16 mouse cellular contexts compared by ENCODE assay signal in the genomic region with DNA sequence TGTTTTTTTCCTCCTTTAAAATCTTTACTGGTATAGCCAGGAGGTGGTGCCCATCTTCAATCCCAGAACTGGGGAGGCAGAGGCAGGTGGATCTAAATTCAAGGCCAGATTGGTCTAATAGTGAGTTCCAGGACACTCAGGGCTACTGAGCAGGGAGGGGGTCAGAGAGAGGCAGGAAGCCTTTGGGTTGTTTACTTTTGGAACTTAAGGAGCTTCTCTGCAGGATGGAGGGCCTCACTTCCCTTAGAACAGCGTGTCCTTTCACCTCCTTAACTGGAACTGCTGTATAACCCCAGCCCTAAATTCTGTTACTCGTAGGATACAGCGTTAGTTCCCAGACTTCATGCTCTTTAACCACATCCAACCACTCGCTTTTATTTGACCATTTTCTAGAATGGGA. TPM values are rescaled to one million over a fixed set of nuclear protein-coding genes. Genes with fewer than 3 reads are reported as not detected.
DNase-seq lines count a peak whose midpoint lies in the region; ATAC-seq and TF ChIP-seq lines count a peak whose summit lies in the region.
"Had no signal": no experiment of that assay in that cellular context is flagged by ENCODE, and none has a peak within 500 bp of the region (broad histone marks: within the 10 kb centered on the region; RNA-seq: fewer than 3 reads in every experiment).

No protein-coding gene starts in this region.

- H3K79me2 ChIP-seq in liver, adult 2 months (ENCODE audit: control insufficient read depth, insufficient read depth, low read length), result no peaks in the 10 kb centered on the region

- no peak overlapping the region for H3K4me3 ChIP-seq in heart, embryonic 12.5 days
- H3K4me3 ChIP-seq in liver, adult 2 months (ENCODE audit: insufficient read depth, low read depth, low read length), result no peak overlapping the region
- H3K4me3 ChIP-seq in lung, postnatal 0 days (ENCODE audit: low read depth, low read length), result no peak overlapping the region
- H3K4me3 ChIP-seq: forebrain, embryonic 13.5 days; hindbrain, embryonic 15.5 days had no signal

- no peaks in the 10 kb centered on the region for H3K9me3 ChIP-seq in heart, embryonic 12.5 days (replicated peaks)
- no peaks in the 10 kb centered on the region for H3K9me3 ChIP-seq in lung, postnatal 0 days (ENCODE audit: low read length)
- H3K9me3 ChIP-seq: forebrain, embryonic 13.5 days; hindbrain, embryonic 15.5 days had no signal

- H3K4me2 ChIP-seq in heart, embryonic 12.5 days, result no peak overlapping the region
- H3K4me2 ChIP-seq in lung, postnatal 0 days (replicated peaks; ENCODE audit: low read depth, low read length), result 0 out of 2 replicates have a peak overlapping the region, but pooled peaks have one; percentile 5
- H3K4me2 ChIP-seq: forebrain, embryonic 13.5 days; hindbrain, embryonic 15.5 days had no signal

- peak; percentile 87 for TF ChIP-seq EP300 in lung, postnatal 0 days (IDR thresholded peaks at IDR 0.05)

- H3K27me3 ChIP-seq in heart, embryonic 12.5 days (replicated peaks), result no peaks in the 10 kb centered on the region
- no peaks in the 10 kb centered on the region for H3K27me3 ChIP-seq in liver, adult 2 months (ENCODE audit: control insufficient read depth, insufficient read depth, low read length)
- H3K27me3 ChIP-seq in lung, postnatal 0 days (replicated peaks; ENCODE audit: insufficient read depth, low read length), result no peaks in the 10 kb centered on the region
- H3K27me3 ChIP-seq: forebrain, embryonic 13.5 days; hindbrain, embryonic 15.5 days had no signal

- peak; percentile 90 for DNase-seq in heart, adult 11 months
- DNase-seq in liver, adult 2 months (ENCODE audit: extremely low read depth, low read depth, low spot score), result no peak
- no peak for DNase-seq in liver
- DNase-seq in lung, postnatal 0 days (ENCODE audit: low spot score), result peak; percentile 70
- DNase-seq in lung, postnatal 14 days, result no peak
- DNase-seq in adipocyte (ENCODE audit: low spot score), result peak; percentile 54
- DNase-seq: adrenal gland, postnatal 14 days; cerebellum, adult 11 months; cerebellum, adult 8-10 months; cerebellum, postnatal 14 days; forebrain, postnatal 0 days; gastrocnemius, postnatal 14 days had no signal

- TF ChIP-seq CTCF in liver, adult 2 months (IDR thresholded peaks at IDR 0.05; ENCODE audit: low read depth, low read length), result no peak
- no peak for TF ChIP-seq CTCF in lung, postnatal 0 days (IDR thresholded peaks at IDR 0.05)

- peaks cover 10% of the 10 kb centered on the region; the same call in 1 of the 2 replicates for H3K4me1 ChIP-seq in heart, embryonic 12.5 days (replicated peaks)
- no peaks in the 10 kb centered on the region for H3K4me1 ChIP-seq in liver, adult 2 months (ENCODE audit: control insufficient read depth, insufficient read depth, low read length)
- peaks cover 3% of the 10 kb centered on the region; the same call in 1 of the 2 replicates for H3K4me1 ChIP-seq in lung, postnatal 0 days (ENCODE audit: insufficient read depth, low read depth, low read length)
- H3K4me1 ChIP-seq: forebrain, embryonic 13.5 days; hindbrain, embryonic 15.5 days had no signal

- no peak overlapping the region for H3K27ac ChIP-seq in heart, embryonic 12.5 days (ENCODE audit: poor library complexity, severe bottlenecking)
- H3K27ac ChIP-seq in liver, adult 2 months (replicated peaks; ENCODE audit: insufficient read depth, low read depth, low read length), result peak overlapping the region; percentile 40; the same call in 1 of the 2 replicates
- peak overlapping the region; percentile 62 for H3K27ac ChIP-seq in lung, postnatal 0 days (ENCODE audit: low read length)
- H3K27ac ChIP-seq: forebrain, embryonic 13.5 days; hindbrain, embryonic 15.5 days had no signal

- H3K9ac ChIP-seq in heart, embryonic 12.5 days, result no peak overlapping the region
- no peak overlapping the region for H3K9ac ChIP-seq in liver, adult 2 months (ENCODE audit: low read depth, low read length)
- no peak overlapping the region for H3K9ac ChIP-seq in lung, postnatal 0 days (replicated peaks; ENCODE audit: low read depth)
- H3K9ac ChIP-seq: forebrain, embryonic 13.5 days; forebrain, postnatal 0 days; hindbrain, embryonic 15.5 days had no signal

- ATAC-seq in heart, embryonic 12.5 days (ENCODE audit: insufficient number of reproducible peaks, low FRiP score), result no peak
- ATAC-seq in lung, postnatal 0 days, result peak; percentile 71
- no peak for ATAC-seq in inflammation-experienced regulatory T-cells, adult 6 months
- ATAC-seq: forebrain, embryonic 13.5 days; forebrain, postnatal 0 days had no signal

- TF ChIP-seq POLR2A in liver, adult 2 months (IDR thresholded peaks at IDR 0.05; ENCODE audit: extremely low read depth, insufficient read depth, low read length), result no peak

- WGBS in heart, embryonic 12.5 days, result 58% methylated on average over 4 of the region's 4 CpGs
- WGBS in liver, adult 2 months, result 69% methylated on average over 4 of the region's 4 CpGs
- 14% methylated on average over 4 of the region's 4 CpGs for WGBS in lung, postnatal 0 days

- no peaks in the 10 kb centered on the region for H3K36me3 ChIP-seq in heart, embryonic 12.5 days
- no peaks in the 10 kb centered on the region for H3K36me3 ChIP-seq in liver, adult 2 months (ENCODE audit: control insufficient read depth, insufficient read depth, low read length)
- no peaks in the 10 kb centered on the region for H3K36me3 ChIP-seq in lung, postnatal 0 days (ENCODE audit: insufficient read depth, low read length)
- H3K36me3 ChIP-seq: hindbrain, embryonic 15.5 days had no signal

RNA-seq across cellular contexts. Expression of gene Rnf2, which starts 10.1 kb away (rescaled TPM):
- polyA plus RNA-seq in heart, embryonic 12.5 days (2016; fragmentation: Nextera tagmentation; extraction: Ambion mirVana), result 83.1 and 83.6 TPM in 2 replicates
- 19.7 and 21.8 TPM in 2 replicates for total RNA-seq in liver, adult 2 months (2014; rRNA removed)
- polyA plus RNA-seq in liver, adult 2 months (2012; rRNA removed), result 6.7 and 7.5 TPM in 2 replicates
- polyA plus RNA-seq in lung, postnatal 0 days (2015; fragmentation: Nextera tagmentation; extraction: Ambion mirVana), result 41.9 TPM in 2 replicates
- 100 to 1,000 TPM in 2 of 3 experiments, 10 to 100 TPM in 1; 67.6 to 115 (median 110) TPM for polyA plus RNA-seq in inflammation-experienced regulatory T-cells, adult 6 months (2017; shearing (Covaris generic))

Comparison
In these comparisons a context has a peak if more than half of its experiments do, and no peak if none do; other contexts are left out.
1. DNase-seq: peak in heart, adult 11 months (single experiment), lung, postnatal 0 days (single experiment) and adipocyte (single experiment); none in liver, adult 2 months (single experiment), liver (single experiment) and lung, postnatal 14 days (single experiment).